Mouse (Mus musculus): ENCODE results near the gene Plagl2. TPM values are rescaled to one million over a fixed set of nuclear protein-coding genes. Genes with fewer than 3 reads are reported as not detected.
"Not testable (repeated sequence)": the region's sequence is repeated elsewhere in the genome, so short reads cannot be mapped to it uniquely, and the experiment has no call there.

Gene Plagl2
- total and polyA plus RNA-seq, 3 experiments: 8.1 to 52.7 (median 18.0) TPM

DNA sequence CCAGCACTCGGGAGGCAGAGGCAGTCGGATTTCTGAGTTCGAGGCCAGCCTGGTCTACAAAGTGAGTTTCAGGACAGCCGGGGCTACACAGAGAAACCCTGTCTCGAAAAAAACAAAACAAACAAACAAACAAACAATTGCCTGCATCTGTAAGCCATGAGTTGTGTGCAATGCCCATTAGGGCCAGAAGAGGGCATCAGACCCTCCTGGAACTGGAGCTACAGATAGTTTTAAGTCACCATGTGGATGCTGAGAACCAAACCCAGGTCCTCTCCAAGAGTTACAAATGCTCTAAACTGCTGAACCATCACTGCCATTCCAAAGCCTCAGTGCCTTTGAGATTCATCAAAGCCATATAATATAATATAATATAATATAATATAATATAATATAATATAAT is 35.6 kb upstream of the Plagl2 start:
- H3K4me3 ChIP-seq (replicated peaks in 1 of 3; ENCODE audit: low read depth in 2 of 3, low read length in 2 of 3, poor library complexity in 1 of 3); H3K4me2 ChIP-seq (ENCODE audit: insufficient read depth, low read depth, poor library complexity, severe bottlenecking); H3K36me3 ChIP-seq (replicated peaks in 1 of 2; ENCODE audit: control insufficient read depth in 1 of 2, insufficient read depth in 1 of 2, low read length in 1 of 2); DNase-seq (ENCODE audit: extremely low read depth); H3K27ac ChIP-seq (ENCODE audit: insufficient read depth, low read depth); in situ Hi-C loops (cut with MboI; ENCODE audit: low pct_ligation_motif_present, low pct_unique_long_range_greater_than_20kb, low sequenced_read_pairs); dilution Hi-C loops (cut with MboI; ENCODE audit: extremely low pct_ligation_motif_present, extremely low pct_unique_long_range_greater_than_20kb, low sequenced_read_pairs); H3K9ac ChIP-seq (ENCODE audit: insufficient read depth, low read depth); H3K27me3 ChIP-seq (replicated peaks); H3K79me2 ChIP-seq (replicated peaks; ENCODE audit: control insufficient read depth, extremely low read depth, insufficient read depth, poor library complexity, severe bottlenecking); H3K9me3 ChIP-seq (replicated peaks; ENCODE audit: low read length): not testable (repeated sequence)
- peaks cover 10 to 43% of the 10 kb centered on the region in 2 experiments for H3K4me1 ChIP-seq (ENCODE audit: control insufficient read depth in 1 of 2, insufficient read depth in 2 of 2)
- peak in 1 of 2 experiments; percentile 8; a peak in 2 of 4 replicates for TF ChIP-seq CTCF (conservative IDR thresholded peaks at IDR 0.05 in 1 of 2, IDR thresholded peaks at IDR 0.05 in 1 of 2; ENCODE audit: low read depth in 2 of 2, low read length in 2 of 2)

DNA sequence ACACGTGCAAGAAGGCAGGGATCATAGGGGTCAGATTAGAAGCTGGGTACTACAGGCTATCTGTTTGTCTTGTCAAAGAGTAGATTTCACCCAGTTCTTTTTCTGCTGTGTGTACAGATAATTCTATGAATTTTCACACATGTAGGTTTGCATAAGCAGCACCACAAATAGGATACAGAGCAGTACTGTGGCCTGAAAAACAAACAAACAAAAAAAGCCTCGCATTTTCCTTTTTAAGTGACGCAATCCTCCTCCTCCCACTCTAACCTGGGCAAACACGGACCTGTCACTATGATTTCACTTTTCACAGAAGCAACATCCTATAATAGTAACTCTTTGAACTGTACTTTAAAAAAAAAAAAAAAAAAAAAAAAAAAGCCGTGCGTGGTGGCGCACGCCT is 35.2 kb upstream of the Plagl2 start:
- no peaks in the 10 kb centered on the region for H3K79me2 ChIP-seq (replicated peaks; ENCODE audit: control insufficient read depth, extremely low read depth, insufficient read depth, poor library complexity, severe bottlenecking)
- no peak overlapping the region for H3K27ac ChIP-seq (ENCODE audit: insufficient read depth, low read depth)
- in situ Hi-C loops (cut with MboI; ENCODE audit: low pct_ligation_motif_present, low pct_unique_long_range_greater_than_20kb, low sequenced_read_pairs): no loop called here
- dilution Hi-C loops (cut with MboI; ENCODE audit: extremely low pct_ligation_motif_present, extremely low pct_unique_long_range_greater_than_20kb, low sequenced_read_pairs): no loop called here
- peaks cover 11 to 48% of the 10 kb centered on the region in 2 experiments for H3K4me1 ChIP-seq (ENCODE audit: control insufficient read depth in 1 of 2, insufficient read depth in 2 of 2)
- no peak overlapping the region for H3K9ac ChIP-seq (ENCODE audit: insufficient read depth, low read depth)
- no peak for TF ChIP-seq CHD2 (IDR thresholded peaks at IDR 0.05; ENCODE audit: low read length)
- 0 out of 2 replicates have a peak, but pooled peaks have one; percentile 23 for TF ChIP-seq ZNF384 (IDR thresholded peaks at IDR 0.05; ENCODE audit: low read depth, low read length)
- H3K4me3 ChIP-seq (replicated peaks in 1 of 3; ENCODE audit: low read depth in 2 of 3, low read length in 2 of 3, poor library complexity in 1 of 3): no peak overlapping the region
- DNase-seq (ENCODE audit: extremely low read depth): no peak
- no peaks in the 10 kb centered on the region for H3K36me3 ChIP-seq (replicated peaks in 1 of 2; ENCODE audit: control insufficient read depth in 1 of 2, insufficient read depth in 1 of 2, low read length in 1 of 2)
- H3K27me3 ChIP-seq (replicated peaks): no peaks in the 10 kb centered on the region
- peaks cover 4% of the 10 kb centered on the region for H3K9me3 ChIP-seq (replicated peaks; ENCODE audit: low read length)
- no peak overlapping the region for H3K4me2 ChIP-seq (ENCODE audit: insufficient read depth, low read depth, poor library complexity, severe bottlenecking)

DNA sequence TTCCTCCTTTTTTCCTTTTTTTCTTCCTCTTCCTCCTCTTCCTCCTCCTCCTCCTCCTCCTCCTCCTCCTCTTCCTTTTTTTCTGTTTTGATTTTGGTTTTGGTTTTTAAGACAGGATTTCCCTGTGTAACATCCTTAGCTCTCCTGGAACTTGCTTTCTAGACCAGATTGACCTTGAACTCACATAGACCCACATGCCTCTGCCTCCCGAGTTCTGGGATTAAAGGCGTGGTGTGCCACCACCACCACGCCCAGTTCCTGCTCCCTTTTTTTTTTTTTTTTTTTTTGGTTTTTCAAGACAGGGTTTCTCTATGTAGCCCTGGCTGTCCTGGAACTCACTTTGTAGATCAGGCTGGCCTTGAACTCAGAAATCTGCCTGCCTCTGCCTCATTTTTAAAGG is 34.4 kb upstream of the Plagl2 start:
- DNase-seq (ENCODE audit: extremely low read depth); H3K79me2 ChIP-seq (replicated peaks; ENCODE audit: control insufficient read depth, extremely low read depth, insufficient read depth, poor library complexity, severe bottlenecking); H3K9ac ChIP-seq (ENCODE audit: insufficient read depth, low read depth); H3K4me2 ChIP-seq (ENCODE audit: insufficient read depth, low read depth, poor library complexity, severe bottlenecking); H3K27ac ChIP-seq (ENCODE audit: insufficient read depth, low read depth); dilution Hi-C loops (cut with MboI; ENCODE audit: extremely low pct_ligation_motif_present, extremely low pct_unique_long_range_greater_than_20kb, low sequenced_read_pairs); H3K9me3 ChIP-seq (replicated peaks; ENCODE audit: low read length); H3K36me3 ChIP-seq (replicated peaks in 1 of 2; ENCODE audit: control insufficient read depth in 1 of 2, insufficient read depth in 1 of 2, low read length in 1 of 2); in situ Hi-C loops (cut with MboI; ENCODE audit: low pct_ligation_motif_present, low pct_unique_long_range_greater_than_20kb, low sequenced_read_pairs); H3K27me3 ChIP-seq (replicated peaks); H3K4me3 ChIP-seq (replicated peaks in 1 of 3; ENCODE audit: low read depth in 2 of 3, low read length in 2 of 3, poor library complexity in 1 of 3): not testable (repeated sequence)
- TF ChIP-seq ZNF384 (IDR thresholded peaks at IDR 0.05; ENCODE audit: low read depth, low read length): 0 out of 2 replicates have a peak, but pooled peaks have one; percentile 9
- peaks cover 15 to 56% of the 10 kb centered on the region in 2 experiments for H3K4me1 ChIP-seq (ENCODE audit: control insufficient read depth in 1 of 2, insufficient read depth in 2 of 2)

GRCm38 (mm10) chr2:153274919-153275247 is 33.7 kb upstream of the Plagl2 start:
- DNase-seq (ENCODE audit: extremely low read depth): no peak
- no peak for TF ChIP-seq JUN (IDR thresholded peaks at IDR 0.05; ENCODE audit: insufficient read depth, low read depth, low read length)
- TF ChIP-seq SMC3 (IDR thresholded peaks at IDR 0.05; ENCODE audit: low read depth, low read length): no peak
- no peak for TF ChIP-seq CHD1 (IDR thresholded peaks at IDR 0.05; ENCODE audit: low read depth, low read length)
- no peak for TF ChIP-seq ETS1 (conservative IDR thresholded peaks at IDR 0.05; ENCODE audit: low read depth, low read length)
- no peak for TF ChIP-seq UBTF (IDR thresholded peaks at IDR 0.05; ENCODE audit: low read depth, low read length)
- no peak for TF ChIP-seq MAX (IDR thresholded peaks at IDR 0.05; ENCODE audit: low read length)
- no peak for TF ChIP-seq BHLHE40 (IDR thresholded peaks at IDR 0.05; ENCODE audit: low read depth, low read length)
- no peak for TF ChIP-seq POLR2AphosphoS2 (IDR thresholded peaks at IDR 0.05; ENCODE audit: low read depth, low read length)
- TF ChIP-seq ZKSCAN1 (IDR thresholded peaks at IDR 0.05; ENCODE audit: borderline replicate concordance, low read depth, low read length): no peak
- TF ChIP-seq ZMIZ1 (IDR thresholded peaks at IDR 0.05; ENCODE audit: low read depth, low read length): no peak
- no peak for TF ChIP-seq NELFE (IDR thresholded peaks at IDR 0.05; ENCODE audit: low read depth, low read length)
- no peak for TF ChIP-seq E2F4 (IDR thresholded peaks at IDR 0.05; ENCODE audit: insufficient replicate concordance, low read depth, low read length)
- in situ Hi-C loops (cut with MboI; ENCODE audit: low pct_ligation_motif_present, low pct_unique_long_range_greater_than_20kb, low sequenced_read_pairs) (no loop called here), dilution Hi-C loops (cut with MboI; ENCODE audit: extremely low pct_ligation_motif_present, extremely low pct_unique_long_range_greater_than_20kb, low sequenced_read_pairs) (no loop called here)
- Histone ChIP-seq H3K27me3 (replicated peaks) (no peaks in the 10 kb centered on the region), H3K4me1 (ENCODE audit: control insufficient read depth in 1 of 2, insufficient read depth in 2 of 2) (peaks cover 16 to 57% of the 10 kb centered on the region in 2 experiments), H3K4me2 (ENCODE audit: insufficient read depth, low read depth, poor library complexity, severe bottlenecking) (no peak overlapping the region), H3K9ac (ENCODE audit: insufficient read depth, low read depth) (no peak overlapping the region), H3K9me3 (replicated peaks; ENCODE audit: low read length) (peaks cover 4% of the 10 kb centered on the region), H3K79me2 (replicated peaks; ENCODE audit: control insufficient read depth, extremely low read depth, insufficient read depth, poor library complexity, severe bottlenecking) (no peaks in the 10 kb centered on the region), H3K36me3 (replicated peaks in 1 of 2; ENCODE audit: control insufficient read depth in 1 of 2, insufficient read depth in 1 of 2, low read length in 1 of 2) (no peaks in the 10 kb centered on the region), H3K27ac (ENCODE audit: insufficient read depth, low read depth) (no peak overlapping the region), H3K4me3 (replicated peaks in 1 of 3; ENCODE audit: low read depth in 2 of 3, low read length in 2 of 3, poor library complexity in 1 of 3) (no peak overlapping the region)
